Mouse (Mus musculus) lung, postnatal 10 days (tissue): ENCODE data around the gene E130116L18Rik.
"Not testable (repeated sequence)": the region's sequence is repeated elsewhere in the genome, so short reads cannot be mapped to it uniquely, and the experiment has no call there.

ENCODE experiments used
- DNase-seq: peaks from one replicate; pipeline ENCODE4 v3.0.0; 2021

E130116L18Rik gene

DNA sequence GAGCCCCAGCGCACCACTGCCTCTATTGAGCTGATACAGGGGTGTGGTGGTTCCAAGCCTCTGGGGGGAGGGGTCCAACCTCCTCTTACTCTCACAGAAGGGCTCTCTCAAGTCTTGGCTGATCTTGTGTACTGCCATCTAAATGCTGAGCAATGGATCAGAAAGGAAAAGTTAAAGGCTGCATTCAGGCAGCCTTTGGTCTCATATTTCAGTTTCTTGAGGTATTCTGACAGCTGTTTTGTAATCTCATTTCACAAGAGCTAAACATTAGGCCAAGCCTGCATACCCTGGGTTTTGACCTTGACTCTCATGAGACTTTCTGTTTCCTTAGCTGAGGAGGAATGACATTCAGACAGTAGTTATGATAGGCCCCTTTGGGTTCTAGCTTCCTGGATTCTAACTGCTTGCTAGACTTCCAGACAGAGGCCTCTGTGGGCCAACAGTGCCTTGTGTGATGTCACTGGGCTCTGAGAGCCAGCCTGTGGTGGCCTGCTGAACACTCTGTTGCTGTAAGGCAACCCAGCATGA, 41.9 kb downstream of the E130116L18Rik start, which contains the start of gene Galntl5:
Galntl5 (plus strand) TSS at position 457 of the 528 bp plus-strand sequence.
- peak; percentile 8 for DNase-seq

DNA sequence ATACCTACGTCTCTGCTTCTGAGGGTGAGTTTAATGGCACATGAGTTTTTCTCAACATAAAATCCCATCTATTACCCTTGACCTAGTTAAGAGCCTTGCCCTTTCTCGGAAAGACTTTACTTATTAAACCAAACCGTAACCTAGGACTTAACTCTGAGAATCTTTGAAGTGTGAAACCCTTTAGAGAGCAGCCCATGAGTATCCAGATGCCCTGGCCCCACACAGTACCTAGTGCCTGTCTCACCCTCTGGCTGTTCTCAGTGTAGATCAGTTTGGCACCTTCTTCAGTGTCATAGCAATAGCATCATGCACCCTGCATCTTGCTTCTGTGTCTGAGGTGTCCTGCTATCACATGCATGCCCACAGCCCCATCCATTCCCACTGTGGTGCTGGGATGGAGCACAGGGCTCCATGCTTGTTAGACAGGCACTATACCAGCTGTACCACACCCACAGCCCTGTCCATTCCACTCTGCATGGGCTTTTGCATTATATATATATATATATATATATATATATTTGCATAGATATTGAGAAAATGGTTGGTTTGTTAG, 42.9 kb downstream of the E130116L18Rik start:
- DNase-seq = no peak

DNA sequence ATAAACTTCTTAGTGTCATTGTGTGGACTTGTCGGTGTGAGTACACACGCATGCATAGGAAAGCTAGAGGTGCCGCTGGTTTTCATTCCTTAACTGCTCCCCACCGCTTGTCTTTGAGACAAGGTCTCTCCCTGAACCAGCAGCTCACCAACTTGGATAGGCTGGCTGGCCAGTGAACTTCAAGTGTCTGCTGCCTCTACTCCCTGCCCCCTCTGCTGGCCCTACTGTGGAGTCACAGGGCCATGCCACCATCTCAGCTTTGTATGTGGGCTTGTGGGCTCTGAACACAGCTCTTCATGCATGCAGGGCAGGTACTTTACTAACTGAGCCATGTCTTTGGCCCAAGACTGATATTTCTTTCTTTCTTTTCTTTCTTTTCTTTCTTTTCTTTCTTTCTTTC, 43.7 kb downstream of the E130116L18Rik start:
- DNase-seq = no peak

DNA sequence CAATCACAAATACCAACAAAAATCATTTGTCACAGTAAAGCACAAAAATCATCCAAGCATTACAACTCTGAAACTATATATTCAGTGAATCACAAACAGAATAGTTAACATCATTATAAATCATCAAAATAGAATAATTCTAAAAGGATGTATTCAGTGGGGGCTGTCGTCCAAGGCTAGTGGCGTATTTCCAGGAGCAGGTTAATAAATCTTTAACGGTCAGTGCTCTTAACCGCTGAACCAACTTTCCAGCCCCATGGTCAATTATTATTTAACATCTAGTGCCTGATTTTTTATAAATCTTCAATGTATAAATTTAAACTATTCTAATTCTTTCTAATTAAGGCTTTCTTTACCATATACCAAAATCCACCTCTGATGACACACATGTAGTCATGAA, 44.4 kb downstream of the E130116L18Rik start:
- DNase-seq = not testable (repeated sequence)

DNA sequence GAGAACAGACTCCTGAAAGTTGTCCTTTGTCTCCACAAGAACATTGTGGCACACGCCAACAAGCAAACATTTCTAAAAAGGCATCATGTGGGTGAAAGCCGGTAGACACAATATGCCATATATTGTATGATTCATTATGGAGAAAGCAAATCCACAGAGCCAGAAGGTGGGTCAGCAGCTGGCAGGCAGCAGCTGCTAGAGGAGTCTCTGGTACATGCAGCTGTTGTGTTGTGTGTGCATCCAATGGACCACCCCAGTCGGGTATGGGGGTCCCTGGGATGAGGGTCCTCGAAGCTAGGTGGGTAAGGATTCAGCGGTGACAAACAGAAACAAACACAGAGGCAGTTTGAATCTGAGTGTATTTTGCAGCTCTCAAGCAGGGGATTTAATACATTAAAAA, 45.0 kb downstream of the E130116L18Rik start:
- DNase-seq = not testable (repeated sequence)
